Mouse (Mus musculus): ENCODE measurements around the gene Morn2. TPM values are rescaled to one million over a fixed set of nuclear protein-coding genes. Genes with fewer than 3 reads are reported as not detected.

Gene Morn2
- polyA plus RNA-seq, 1 experiment from 2014 or later: 35.7 TPM

- no peaks in the 10 kb centered on the region for H3K27me3 ChIP-seq
- H3K9me3 ChIP-seq: no peaks in the 10 kb centered on the region
- H3K36me3 ChIP-seq: peaks cover 14% of the 10 kb centered on the region; the same call in 1 of the 2 replicates
- H3K4me1 ChIP-seq: peaks cover 11% of the 10 kb centered on the region; the same call in 1 of the 2 replicates
- H3K9ac ChIP-seq: no peak overlapping the region
- no peak overlapping the region for H3K4me3 ChIP-seq
- WGBS: 67% methylated on average over 4 of the region's 4 CpGs
- H3K4me2 ChIP-seq: no peak overlapping the region
- H3K27ac ChIP-seq: no peak overlapping the region
- ATAC-seq (ENCODE audit: borderline replicate concordance, extremely low read depth, low FRiP score, low TSS enrichment): no peak
These were observed 5.6 kb upstream of the Morn2 start for GRCm38 (mm10) chr17:80284446-80284845.

- H3K4me2 ChIP-seq: no peak overlapping the region
- H3K27me3 ChIP-seq: no peaks in the 10 kb centered on the region
- 70% methylated on average over 6 of the region's 6 CpGs for WGBS
- no peaks in the 10 kb centered on the region for H3K9me3 ChIP-seq
- no peak overlapping the region for H3K9ac ChIP-seq
- H3K4me3 ChIP-seq: no peak overlapping the region
- H3K36me3 ChIP-seq: no peaks in the 10 kb centered on the region
- no peak overlapping the region for H3K27ac ChIP-seq
- peaks cover 11% of the 10 kb centered on the region; the same call in 1 of the 2 replicates for H3K4me1 ChIP-seq
- no peak for ATAC-seq (ENCODE audit: borderline replicate concordance, extremely low read depth, low FRiP score, low TSS enrichment)
These were observed 2.0 kb upstream of the Morn2 start for GRCm38 (mm10) chr17:80288012-80288411.

GRCm38 (mm10) chr17:80289280-80290073, 526 bp upstream of the Morn2 start:
- Histone ChIP-seq H3K27ac (peak overlapping the region; percentile 89), H3K27me3 (no peaks in the 10 kb centered on the region), H3K9me3 (no peaks in the 10 kb centered on the region), H3K9ac (peak overlapping the region; percentile 91), H3K4me2 (peak overlapping the region; percentile 79), H3K4me1 (peaks cover 11% of the 10 kb centered on the region; the same call in 1 of the 2 replicates), H3K4me3 (peak overlapping the region; percentile 96), H3K36me3 (no peaks in the 10 kb centered on the region)
- WGBS: under 1% methylated on average over 30 of the region's 30 CpGs
- peak; percentile 44 for ATAC-seq (ENCODE audit: borderline replicate concordance, extremely low read depth, low FRiP score, low TSS enrichment)

GRCm38 (mm10) chr17:80291148-80291547, 1.1 kb downstream of the Morn2 start:
- Histone ChIP-seq H3K4me2 (no peak overlapping the region), H3K27ac (no peak overlapping the region), H3K36me3 (no peaks in the 10 kb centered on the region), H3K4me1 (peaks cover 11% of the 10 kb centered on the region; the same call in 1 of the 2 replicates), H3K27me3 (no peaks in the 10 kb centered on the region), H3K9me3 (no peaks in the 10 kb centered on the region), H3K4me3 (no peak overlapping the region), H3K9ac (no peak overlapping the region)
- no peak for ATAC-seq (ENCODE audit: borderline replicate concordance, extremely low read depth, low FRiP score, low TSS enrichment)
- WGBS: 13% methylated on average over 2 of the region's 2 CpGs

GRCm38 (mm10) chr17:80295258-80295657, 5.3 kb downstream of the Morn2 start:
- no peak overlapping the region for H3K27ac ChIP-seq
- no peaks in the 10 kb centered on the region for H3K36me3 ChIP-seq
- no peak overlapping the region for H3K4me3 ChIP-seq
- ATAC-seq (ENCODE audit: borderline replicate concordance, extremely low read depth, low FRiP score, low TSS enrichment): no peak
- no peak overlapping the region for H3K4me2 ChIP-seq
- no peaks in the 10 kb centered on the region for H3K9me3 ChIP-seq
- no peak overlapping the region for H3K9ac ChIP-seq
- H3K4me1 ChIP-seq: no peaks in the 10 kb centered on the region
- 85% methylated on average over 5 of the region's 5 CpGs for WGBS
- H3K27me3 ChIP-seq: no peaks in the 10 kb centered on the region

- WGBS: 84% methylated on average over 5 of the region's 5 CpGs
- H3K4me2 ChIP-seq: no peak overlapping the region
- H3K27ac ChIP-seq: no peak overlapping the region
- no peak overlapping the region for H3K4me3 ChIP-seq
- H3K9ac ChIP-seq: no peak overlapping the region
- H3K9me3 ChIP-seq: no peaks in the 10 kb centered on the region
- no peak for ATAC-seq (ENCODE audit: borderline replicate concordance, extremely low read depth, low FRiP score, low TSS enrichment)
- H3K27me3 ChIP-seq: no peaks in the 10 kb centered on the region
- no peaks in the 10 kb centered on the region for H3K36me3 ChIP-seq
- no peaks in the 10 kb centered on the region for H3K4me1 ChIP-seq
These were observed 8.8 kb downstream of the Morn2 start for GRCm38 (mm10) chr17:80298844-80299243.

- H3K27me3 ChIP-seq: no peaks in the 10 kb centered on the region
- no peak within 1 kb of the TSS for H3K4me2 ChIP-seq
- H3K27ac ChIP-seq: no peak within 1 kb of the TSS
- no peaks in the 10 kb centered on the region for H3K9me3 ChIP-seq
- no peak within 1 kb of the TSS for H3K4me3 ChIP-seq
- no peaks in the 10 kb centered on the region for H3K4me1 ChIP-seq
- 91% methylated on average over 1 of the region's 1 CpGs for WGBS
- H3K36me3 ChIP-seq: no peaks in the 10 kb centered on the region
- H3K9ac ChIP-seq: no peak within 1 kb of the TSS
- ATAC-seq (ENCODE audit: borderline replicate concordance, extremely low read depth, low FRiP score, low TSS enrichment): no peak
These were observed 17.2 kb downstream of the Morn2 start, which contains the start of gene Arhgef33 for GRCm38 (mm10) chr17:80307251-80307650. Arhgef33 (plus strand) TSS chr17:80307407.

- ATAC-seq (ENCODE audit: borderline replicate concordance, extremely low read depth, low FRiP score, low TSS enrichment): no peak
- 68% methylated on average over 9 of the region's 9 CpGs for WGBS
- no peaks in the 10 kb centered on the region for H3K36me3 ChIP-seq
- no peaks in the 10 kb centered on the region for H3K4me1 ChIP-seq
- H3K27ac ChIP-seq: no peak overlapping the region
- no peak overlapping the region for H3K4me3 ChIP-seq
- no peak overlapping the region for H3K9ac ChIP-seq
- no peaks in the 10 kb centered on the region for H3K27me3 ChIP-seq
- H3K4me2 ChIP-seq: no peak overlapping the region
- no peaks in the 10 kb centered on the region for H3K9me3 ChIP-seq
These were observed 21.8 kb downstream of the Morn2 start for GRCm38 (mm10) chr17:80311761-80312160.

GRCm38 (mm10) chr17:80312405-80312804, 22.4 kb downstream of the Morn2 start:
- H3K4me1 ChIP-seq: no peaks in the 10 kb centered on the region
- no peak for ATAC-seq (ENCODE audit: borderline replicate concordance, extremely low read depth, low FRiP score, low TSS enrichment)
- H3K27me3 ChIP-seq: no peaks in the 10 kb centered on the region
- H3K4me3 ChIP-seq: no peak overlapping the region
- H3K4me2 ChIP-seq: no peak overlapping the region
- no peaks in the 10 kb centered on the region for H3K36me3 ChIP-seq
- H3K9me3 ChIP-seq: no peaks in the 10 kb centered on the region
- H3K27ac ChIP-seq: no peak overlapping the region
- 74% methylated on average over 4 of the region's 4 CpGs for WGBS
- no peak overlapping the region for H3K9ac ChIP-seq

GRCm38 (mm10) chr17:80322228-80322627, 32.2 kb downstream of the Morn2 start:
- Histone ChIP-seq H3K4me3 (no peak overlapping the region), H3K27ac (no peak overlapping the region), H3K27me3 (no peaks in the 10 kb centered on the region), H3K36me3 (no peaks in the 10 kb centered on the region), H3K9ac (no peak overlapping the region), H3K4me1 (no peaks in the 10 kb centered on the region), H3K4me2 (no peak overlapping the region), H3K9me3 (no peaks in the 10 kb centered on the region)
- WGBS: 64% methylated on average over 6 of the region's 6 CpGs
- no peak for ATAC-seq (ENCODE audit: borderline replicate concordance, extremely low read depth, low FRiP score, low TSS enrichment)

GRCm38 (mm10) chr17:80323015-80323414, 33.0 kb downstream of the Morn2 start:
- Histone ChIP-seq H3K27ac (no peak overlapping the region), H3K27me3 (no peaks in the 10 kb centered on the region), H3K36me3 (no peaks in the 10 kb centered on the region), H3K4me3 (no peak overlapping the region), H3K9me3 (no peaks in the 10 kb centered on the region), H3K4me1 (no peaks in the 10 kb centered on the region), H3K9ac (no peak overlapping the region), H3K4me2 (no peak overlapping the region)
- ATAC-seq (ENCODE audit: borderline replicate concordance, extremely low read depth, low FRiP score, low TSS enrichment): no peak
- 76% methylated on average over 4 of the region's 4 CpGs for WGBS

- Histone ChIP-seq H3K9me3 (no peaks in the 10 kb centered on the region), H3K27me3 (no peaks in the 10 kb centered on the region), H3K27ac (no peak overlapping the region), H3K4me1 (no peaks in the 10 kb centered on the region), H3K9ac (no peak overlapping the region), H3K36me3 (no peaks in the 10 kb centered on the region), H3K4me3 (no peak overlapping the region), H3K4me2 (no peak overlapping the region)
- 55% methylated on average over 8 of the region's 8 CpGs for WGBS
- ATAC-seq (ENCODE audit: borderline replicate concordance, extremely low read depth, low FRiP score, low TSS enrichment): no peak
These were observed 33.7 kb downstream of the Morn2 start for GRCm38 (mm10) chr17:80323658-80324057.
